Mouse (Mus musculus): ENCODE results near the gene Ano8.

GRCm38 (mm10) chr8:71526272-71526671 is 40.5 kb upstream of the Ano8 start:
- no peak for TF ChIP-seq EP300 (IDR thresholded peaks at IDR 0.05; ENCODE audit: low read depth)
- TF ChIP-seq CTCF (IDR thresholded peaks at IDR 0.05; ENCODE audit: low read depth): no peak
